Mouse (Mus musculus): ENCODE results near the gene Sgsh.

DNA sequence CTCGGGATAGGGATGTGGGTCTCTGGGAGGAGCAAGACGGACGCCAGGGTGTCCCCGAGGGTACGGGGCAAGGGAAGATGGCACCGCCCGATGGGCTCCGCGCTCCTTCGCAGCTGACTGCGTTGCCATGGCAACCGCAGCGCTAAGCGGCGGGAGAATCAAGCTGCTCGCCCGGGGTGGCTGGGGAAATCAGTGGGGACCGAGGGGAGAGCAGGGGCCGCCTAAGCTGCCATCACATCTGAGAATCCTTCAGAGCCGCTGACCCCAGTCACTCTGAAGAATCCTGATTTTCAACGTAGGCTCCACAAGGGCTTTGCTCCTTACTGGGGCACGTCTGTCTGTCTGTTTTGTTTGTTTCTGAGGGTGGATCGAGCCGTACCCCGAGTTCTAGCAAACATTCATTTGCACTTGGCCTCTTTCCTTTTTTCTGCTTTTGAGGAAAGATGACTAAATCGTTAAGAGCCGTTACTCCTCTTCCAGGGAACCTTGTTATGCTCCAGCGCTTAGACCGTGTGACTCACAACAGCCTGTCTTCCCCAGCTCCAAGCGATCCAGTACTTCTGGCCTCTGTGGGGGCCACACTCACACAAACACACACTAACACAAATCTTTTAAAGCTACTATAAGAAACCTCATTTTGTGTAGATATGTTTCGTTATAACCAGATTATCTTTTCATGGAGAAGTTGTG lies 54.9 kb downstream of the Sgsh start:
- no peak for TF ChIP-seq CTCF (IDR thresholded peaks at IDR 0.05; ENCODE audit: low read depth, low read length)
- TF ChIP-seq POLR2A (IDR thresholded peaks at IDR 0.05; ENCODE audit: borderline replicate concordance, low read depth, low read length), result no peak

Measured in bone marrow macrophage, adult 2 months (primary cell).